Mouse (Mus musculus) c-Kit-negative CD71-positive TER-119-positive erythroid progenitor cells, embryonic 14.5 days (primary cell): ENCODE data around the gene Phykpl.
A peak's percentile ranks its signal among the peaks of the same experiment; 100 is the strongest.
"Not testable (repeated sequence)": the region's sequence is repeated elsewhere in the genome, so short reads cannot be mapped to it uniquely, and the experiment has no call there.

Experiments
- DNase-seq: peaks from one replicate; pipeline ENCODE4 v3.0.0-alpha.2; 2013; ENCODE audit warnings: low read depth, low spot score

Gene Phykpl

DNA sequence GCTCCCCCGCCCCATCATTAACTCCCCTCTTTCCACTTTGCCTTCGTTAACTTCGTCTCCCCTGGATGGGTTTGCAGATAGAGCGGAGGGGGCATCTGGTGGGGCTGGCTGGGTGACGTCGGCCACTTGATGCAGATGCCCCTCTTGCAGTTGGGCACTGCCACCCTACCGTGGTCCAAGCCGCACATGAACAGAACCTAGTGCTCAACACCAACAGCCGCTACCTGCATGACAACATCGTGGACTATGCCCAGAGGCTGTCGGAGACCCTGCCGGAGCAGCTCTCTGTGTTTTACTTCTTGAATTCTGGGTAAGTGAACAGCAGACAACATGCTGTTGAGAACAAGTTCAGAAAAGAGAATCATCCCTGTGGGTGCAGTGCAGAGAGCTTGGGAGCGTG lies 1.9 kb downstream of the Phykpl start:
- no peak for DNase-seq

DNA sequence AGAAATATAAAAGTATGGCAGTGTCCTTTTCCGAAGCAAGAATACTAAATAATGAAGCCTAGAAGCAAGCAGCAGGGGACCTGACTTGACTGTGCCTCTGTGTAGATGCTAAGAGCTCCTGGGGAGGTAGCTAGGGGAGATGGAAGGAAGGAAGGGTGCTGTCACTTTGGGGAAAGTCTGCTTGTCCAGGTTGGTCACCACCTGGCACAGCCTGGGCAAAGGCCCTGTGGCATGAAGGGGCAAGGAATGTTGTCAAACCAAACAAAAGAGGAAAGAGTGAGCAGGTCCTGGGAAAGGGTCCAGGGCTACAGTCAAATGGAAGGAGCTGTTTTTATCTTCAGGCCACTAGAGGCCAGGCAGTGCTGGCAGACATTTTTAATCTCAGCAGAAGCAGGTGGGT lies 2.5 kb downstream of the Phykpl start:
- no peak for DNase-seq

DNA sequence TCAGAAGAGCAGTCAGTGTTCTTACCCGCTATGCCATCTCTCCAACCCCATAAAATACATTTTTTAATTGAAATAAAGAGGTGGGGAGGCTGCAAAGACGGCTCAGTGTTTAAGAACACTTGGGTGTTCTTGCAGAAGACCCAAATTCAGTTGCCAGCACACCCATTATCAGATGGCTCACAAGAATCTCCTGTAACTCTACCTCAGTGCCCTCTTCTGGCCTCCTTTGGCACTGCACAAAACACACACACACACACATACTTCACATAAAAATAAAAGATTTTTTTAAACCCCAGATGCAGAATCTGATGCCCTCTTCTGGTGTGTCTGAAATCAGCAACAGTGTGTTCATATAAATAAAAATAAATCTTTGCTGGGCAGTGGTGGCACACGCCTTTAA lies 4.3 kb downstream of the Phykpl start:
- DNase-seq, result no peak

GRCm38 (mm10) chr11:51590002-51590401 lies 5.4 kb downstream of the Phykpl start:
- DNase-seq, result no peak

GRCm38 (mm10) chr11:51591168-51591567 lies 6.6 kb downstream of the Phykpl start:
- DNase-seq, result no peak

DNA sequence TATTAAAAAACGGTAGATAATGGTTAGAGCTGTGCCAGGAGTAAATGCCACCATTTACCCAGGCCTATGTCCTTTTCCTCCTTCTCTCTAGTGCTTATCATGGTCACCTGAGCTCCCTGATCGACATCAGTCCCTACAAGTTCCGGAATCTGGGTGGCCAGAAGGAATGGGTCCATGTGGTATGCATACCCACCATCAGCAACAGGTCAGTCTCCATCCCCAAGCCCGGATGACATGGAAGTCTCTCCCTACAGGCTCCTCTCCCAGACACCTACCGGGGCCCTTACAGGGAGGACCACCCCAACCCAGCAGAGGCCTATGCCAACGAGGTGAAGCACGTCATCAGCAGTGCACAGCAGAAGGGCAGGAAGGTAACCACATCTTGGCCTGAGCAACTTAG lies 7.4 kb downstream of the Phykpl start:
- no peak for DNase-seq

DNA sequence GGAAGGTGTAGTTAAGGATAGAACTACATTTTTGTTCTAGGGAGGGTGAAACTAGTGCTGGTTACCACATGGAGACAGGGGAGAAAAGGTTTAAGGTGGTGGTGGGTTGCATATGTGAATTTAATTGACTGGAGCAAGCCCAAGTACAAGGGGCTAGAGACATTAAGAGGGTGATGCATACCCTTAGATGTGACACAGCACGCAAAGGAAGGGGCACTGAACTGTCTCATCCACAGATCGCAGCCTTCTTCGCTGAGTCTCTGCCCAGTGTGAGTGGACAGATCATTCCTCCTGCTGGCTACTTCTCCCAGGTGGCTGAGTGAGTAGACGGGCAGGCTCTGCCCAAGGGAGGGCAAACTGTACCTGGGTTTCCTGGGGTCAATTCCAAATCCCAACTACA lies 8.8 kb downstream of the Phykpl start:
- no peak for DNase-seq

DNA sequence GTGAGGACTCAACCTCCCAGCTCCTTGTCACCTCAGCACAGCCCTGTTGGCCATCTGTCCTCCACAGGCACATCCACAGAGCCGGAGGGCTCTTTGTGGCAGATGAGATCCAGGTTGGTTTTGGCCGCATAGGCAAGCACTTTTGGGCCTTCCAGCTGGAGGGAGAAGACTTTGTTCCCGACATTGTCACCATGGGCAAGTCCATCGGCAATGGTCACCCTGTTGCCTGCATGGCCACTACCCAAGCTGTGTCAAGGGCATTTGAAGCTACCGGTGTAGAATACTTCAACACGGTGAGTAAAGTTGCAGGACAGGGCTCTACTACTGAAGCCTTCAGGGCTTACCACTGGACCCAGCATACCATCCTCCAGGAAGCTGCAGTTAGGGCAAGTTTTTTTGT lies 9.3 kb downstream of the Phykpl start:
- no peak for DNase-seq

- no peak for DNase-seq
Measured at GRCm38 (mm10) chr11:51594715-51595350, 10.3 kb downstream of the Phykpl start.

- DNase-seq, result no peak
Measured at GRCm38 (mm10) chr11:51595459-51596083, 11.0 kb downstream of the Phykpl start.

- no peak for DNase-seq
Measured at GRCm38 (mm10) chr11:51597553-51597952, 13.0 kb downstream of the Phykpl start.

- DNase-seq, result no peak
Measured at GRCm38 (mm10) chr11:51602253-51602652, 17.7 kb downstream of the Phykpl start.

DNA sequence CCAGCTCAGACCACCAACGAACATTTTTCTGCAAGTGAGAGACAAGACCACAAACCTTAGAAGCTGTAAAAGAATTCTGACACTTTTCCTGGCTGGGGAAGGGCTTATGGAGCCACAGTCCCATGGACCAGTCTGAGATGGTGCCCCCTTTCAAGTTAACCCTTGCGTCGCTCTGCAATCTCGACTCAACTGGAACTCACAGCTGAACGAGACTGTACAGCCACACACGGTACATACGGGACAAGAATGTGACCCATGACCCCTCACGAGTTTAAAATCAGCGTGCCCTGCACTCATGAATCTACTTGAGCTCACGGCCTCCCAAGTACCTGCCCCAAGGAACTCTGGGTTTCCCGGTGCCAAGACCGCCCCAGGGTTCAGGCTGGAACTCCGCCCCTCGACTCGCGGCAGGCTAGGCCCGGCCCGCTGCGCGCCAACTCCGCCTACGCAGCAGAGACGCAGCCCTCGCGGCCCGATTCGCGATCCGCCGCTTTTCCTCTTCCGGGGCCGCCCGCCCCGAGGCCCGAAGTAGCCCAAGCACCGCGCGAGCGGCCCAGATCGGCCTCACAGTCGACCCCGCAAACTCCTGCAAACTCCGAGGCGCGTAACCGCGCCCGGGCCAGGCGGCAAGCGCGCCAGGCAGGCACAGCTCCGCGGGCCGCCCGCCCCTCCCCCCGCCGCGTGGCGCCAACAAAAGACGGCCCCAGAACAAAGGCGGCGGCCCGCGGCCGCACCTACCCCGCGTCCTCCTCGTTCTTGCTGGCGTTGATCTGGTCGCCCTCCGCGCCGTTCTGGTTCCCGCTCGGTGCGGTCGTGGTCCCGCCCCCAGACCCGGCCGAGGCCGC lies 21.3 kb downstream of the Phykpl start:
- peak; percentile 76 for DNase-seq

DNA sequence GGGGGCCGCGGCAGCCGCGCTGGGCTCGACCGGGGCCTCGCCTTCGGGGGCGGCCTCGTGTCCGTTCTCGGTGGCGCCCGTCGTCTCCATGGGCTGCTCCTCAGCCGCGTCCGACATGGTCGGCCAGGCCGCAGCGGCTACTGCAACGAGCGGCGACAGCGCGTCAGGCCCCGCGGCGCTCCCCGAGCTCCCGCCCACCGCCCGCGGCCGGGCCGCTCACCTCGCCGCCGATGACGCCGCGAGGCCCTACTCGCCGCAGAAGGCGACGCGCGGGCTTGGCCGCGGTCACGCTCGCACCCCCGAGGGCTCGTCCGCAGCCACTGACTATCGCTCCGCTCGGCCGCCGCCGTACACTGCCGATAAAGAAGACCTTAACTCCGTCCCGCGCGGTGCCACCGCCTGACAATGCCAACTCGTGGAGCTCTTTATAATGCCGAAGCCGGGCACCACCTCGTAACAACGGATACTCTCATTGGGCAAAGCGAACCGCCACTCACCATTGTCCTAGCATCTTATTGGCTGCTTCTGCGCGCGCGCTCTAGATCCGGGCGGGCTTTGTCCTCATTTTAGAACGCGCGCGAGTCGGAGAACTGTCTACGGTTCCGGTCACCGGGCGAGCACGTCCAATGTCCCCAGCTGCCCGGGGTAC lies 22.0 kb downstream of the Phykpl start, which contains the start of gene Hnrnpab:
Hnrnpab (minus strand) TSS at position 401 of the 649 bp plus-strand sequence.
- peak; percentile 97 for DNase-seq

DNA sequence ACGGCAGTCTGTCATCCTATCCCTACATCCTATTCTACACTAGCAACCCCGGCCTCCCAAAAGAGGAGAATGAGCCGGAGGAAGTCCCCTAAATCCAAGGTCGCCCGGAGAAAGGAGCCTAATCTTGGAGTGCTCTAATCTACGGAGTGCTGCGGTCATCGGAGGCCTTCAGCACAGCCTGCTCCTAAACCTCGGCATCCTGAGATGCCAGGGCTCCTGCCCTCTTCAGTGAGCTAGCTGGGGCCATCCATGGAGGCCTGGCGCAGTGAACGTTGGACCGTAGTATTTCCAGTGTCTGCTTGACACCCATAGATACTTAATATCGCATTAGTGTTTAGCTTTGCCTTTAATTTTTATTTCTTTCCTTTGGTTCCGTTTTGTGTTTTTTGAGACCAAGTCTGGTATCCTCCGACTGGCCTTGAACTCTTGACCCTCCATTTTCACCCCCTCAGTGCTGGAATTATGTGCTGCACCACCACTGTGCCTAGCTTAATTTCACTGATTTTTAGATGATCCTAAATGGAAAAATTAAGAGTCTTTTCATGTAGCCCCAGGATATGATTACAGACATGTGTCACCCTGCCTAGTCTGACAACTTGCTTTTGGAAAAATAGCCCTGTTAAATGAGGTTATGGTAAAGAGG lies 22.7 kb downstream of the Phykpl start:
- no peak for DNase-seq

DNA sequence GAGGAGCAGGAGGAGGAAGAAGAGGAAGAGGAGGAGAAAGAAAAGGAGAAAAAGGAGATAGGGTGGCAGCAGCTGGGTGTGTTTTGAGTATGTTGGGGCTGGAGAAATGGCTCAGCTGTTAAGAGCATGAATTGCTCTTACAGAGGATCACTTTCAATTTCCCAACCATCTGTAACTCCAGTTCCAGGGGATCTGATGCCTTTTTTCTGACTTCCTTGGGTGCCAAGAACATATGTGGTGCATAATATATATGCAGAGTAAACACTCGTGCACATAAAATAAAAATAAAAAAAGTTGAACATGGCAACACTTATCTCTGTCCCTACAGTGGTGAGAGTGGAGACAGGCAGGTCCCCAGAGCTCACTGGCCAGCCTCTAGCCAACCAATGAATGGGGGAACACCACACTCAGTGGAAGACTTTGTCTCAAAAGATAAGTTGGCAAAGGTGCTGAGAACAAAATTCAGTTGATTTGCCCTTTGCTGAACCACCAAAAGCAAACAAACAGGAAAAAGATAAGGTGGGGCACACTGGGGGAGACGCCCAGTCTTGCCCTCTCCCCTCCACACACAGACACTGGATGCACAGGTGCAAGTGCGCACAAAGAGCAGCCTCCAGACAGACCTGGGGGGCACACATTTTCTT lies 24.8 kb downstream of the Phykpl start:
- no peak for DNase-seq

DNA sequence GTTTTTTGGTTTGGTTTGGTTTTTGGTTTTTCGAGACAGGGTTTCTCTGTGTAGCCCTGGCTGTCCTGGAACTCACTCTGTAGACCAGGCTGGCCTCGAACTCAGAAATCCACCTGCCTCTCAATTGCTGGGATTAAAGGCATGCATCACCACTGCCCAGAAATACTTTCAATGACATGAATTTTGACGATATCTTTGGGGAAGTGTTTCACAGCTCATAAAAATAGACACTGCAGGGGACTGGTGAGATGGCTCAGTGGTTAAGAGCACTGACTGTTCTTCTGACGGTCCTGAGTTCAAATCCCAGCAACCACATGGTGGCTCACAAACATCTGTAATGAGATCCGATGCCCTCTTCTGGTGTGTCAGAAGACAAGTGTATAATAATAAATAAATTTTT lies 25.4 kb downstream of the Phykpl start:
- DNase-seq, result not testable (repeated sequence)

DNA sequence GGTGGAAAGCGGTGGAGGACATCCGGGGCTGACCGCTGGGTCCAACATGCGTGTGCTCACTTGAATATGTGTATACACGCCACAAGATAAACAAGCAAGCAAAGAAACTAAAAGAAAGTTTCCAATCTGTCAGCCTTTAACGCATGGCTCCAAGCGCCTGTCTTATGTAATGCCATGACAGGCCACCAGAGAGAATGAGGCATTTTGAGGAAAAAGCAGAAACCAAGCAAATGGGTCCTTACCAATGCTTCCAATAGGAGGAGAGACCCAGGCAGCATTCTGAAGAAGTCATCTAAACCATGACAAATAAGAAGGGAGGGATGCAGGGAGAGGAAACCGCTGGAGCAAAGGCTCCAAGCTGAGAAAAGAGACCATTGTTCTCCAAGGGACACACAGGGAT lies 29.7 kb downstream of the Phykpl start:
- DNase-seq, result no peak

DNA sequence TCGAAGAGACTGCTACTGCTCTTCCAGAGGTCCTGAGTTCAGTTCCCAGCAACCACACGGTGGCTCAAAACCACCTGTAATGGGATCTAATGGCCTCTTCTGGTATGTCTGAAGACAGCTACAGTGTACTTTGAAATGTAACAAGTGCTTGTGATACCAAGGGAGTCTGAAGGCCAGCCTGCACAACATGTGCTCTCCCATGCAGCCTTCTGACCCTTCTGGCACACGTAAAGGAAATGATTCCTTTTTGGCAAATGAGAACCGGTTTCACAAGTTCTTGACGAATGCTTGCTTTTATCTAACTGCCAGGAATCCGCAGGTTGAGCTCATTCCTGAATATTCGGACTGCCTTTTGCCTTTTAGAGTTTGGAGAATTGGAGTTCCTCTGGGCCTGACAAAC lies 30.6 kb downstream of the Phykpl start:
- no peak for DNase-seq

- DNase-seq, result peak; percentile 73
Measured at GRCm38 (mm10) chr11:51615601-51616000, 31.0 kb downstream of the Phykpl start.

DNA sequence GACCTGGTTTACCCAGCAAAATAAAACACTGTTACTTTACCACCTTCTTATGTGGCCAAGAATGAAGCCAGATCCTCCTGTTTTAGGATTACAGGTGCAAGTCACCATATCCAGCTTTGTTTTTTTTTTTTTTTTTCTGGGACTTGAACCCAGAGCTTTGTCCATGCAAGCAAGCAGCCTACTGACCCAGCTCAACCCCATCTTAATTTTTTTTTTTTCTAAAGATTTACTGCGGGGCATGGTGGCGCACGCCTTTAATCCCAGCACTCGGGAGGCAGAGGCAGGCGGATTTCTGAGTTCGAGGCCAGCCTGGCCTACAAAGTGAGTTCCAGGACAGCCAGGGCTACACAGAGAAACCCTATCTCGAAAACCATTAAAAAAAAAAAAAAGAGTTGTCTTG lies 31.6 kb downstream of the Phykpl start:
- DNase-seq, result not testable (repeated sequence)
